Mouse (Mus musculus): ENCODE data around the gene Prkd1. TPM values are rescaled to one million over a fixed set of nuclear protein-coding genes. Genes with fewer than 3 reads are reported as not detected.

The Prkd1 gene
- total RNA-seq, 2 experiments from 2014 or later: 14.4 to 14.9 TPM

- no peak for DNase-seq (ENCODE audit: low spot score in 2 of 2)
Measured at GRCm38 (mm10) chr12:50436660-50437059, 212.2 kb downstream of the Prkd1 start.

DNA sequence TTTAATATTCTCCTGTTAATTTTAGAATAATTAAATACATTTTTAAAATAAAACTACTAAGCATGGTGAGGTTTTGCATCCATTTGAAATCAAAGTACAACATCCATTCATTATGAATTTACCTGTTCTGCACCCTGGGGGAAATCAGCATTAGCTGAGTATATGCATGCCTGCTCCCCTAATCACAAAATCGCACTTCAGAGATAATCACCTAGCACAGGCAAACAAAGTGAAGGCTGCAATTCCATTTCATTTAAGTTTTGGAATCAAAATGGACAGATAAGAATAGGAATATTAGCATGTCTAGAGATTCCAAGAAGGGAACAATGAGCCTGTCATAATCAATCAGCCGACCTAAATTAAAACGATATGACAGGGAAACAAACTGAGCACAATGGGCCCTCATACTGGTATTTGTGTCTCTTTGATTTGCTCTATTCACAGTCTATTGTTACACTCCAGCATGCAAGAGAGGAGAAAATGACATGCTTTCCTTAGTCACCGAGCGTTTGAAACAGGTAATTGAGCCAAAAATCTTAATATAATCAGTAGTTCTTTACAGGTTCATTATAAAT lies 218.7 kb downstream of the Prkd1 start:
- no peak for DNase-seq (ENCODE audit: low spot score in 2 of 2)

- DNase-seq (ENCODE audit: low spot score in 2 of 2): peak; percentile 39 to 68
Measured at GRCm38 (mm10) chr12:50352404-50352803, 296.5 kb downstream of the Prkd1 start.

DNA sequence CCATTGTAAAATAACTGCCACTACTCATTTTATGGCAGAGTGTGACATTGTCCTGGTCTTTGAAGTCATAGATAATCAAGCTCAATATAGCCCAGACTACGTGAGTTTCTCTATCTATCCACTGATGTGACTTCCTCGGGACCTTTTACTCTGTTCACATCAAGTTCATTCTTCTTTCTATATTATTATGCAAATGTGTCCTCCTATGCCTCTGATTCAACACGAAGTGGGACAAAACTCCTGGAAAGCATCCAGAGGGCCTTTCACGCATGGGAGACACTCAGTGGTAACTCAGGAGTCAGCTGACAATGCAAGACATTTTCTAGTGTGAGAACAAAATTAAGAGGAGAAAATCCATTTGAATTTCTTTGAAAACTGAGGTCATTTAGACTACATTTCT lies 315.7 kb downstream of the Prkd1 start:
- DNase-seq (ENCODE audit: low spot score in 2 of 2): no peak

DNA sequence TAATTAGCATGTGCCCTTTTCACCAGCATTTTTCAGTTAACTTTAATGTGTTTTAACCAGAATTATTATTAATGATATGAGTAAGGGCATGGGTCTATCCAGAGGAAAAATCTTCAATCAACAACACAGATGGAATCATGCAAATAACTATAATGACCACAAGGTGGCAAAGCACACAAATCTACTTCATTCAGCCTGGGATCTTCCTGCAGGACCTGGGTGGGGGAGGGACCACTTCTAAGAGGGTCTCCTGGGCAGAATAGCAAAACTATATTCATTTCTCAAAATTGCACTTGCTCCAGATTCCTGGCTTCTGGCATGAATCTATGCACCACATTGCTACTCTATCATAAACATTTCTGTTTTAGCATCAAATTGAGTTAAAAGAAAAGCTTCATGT lies 334.3 kb downstream of the Prkd1 start:
- peak in 1 of 2 experiments; percentile 51 for DNase-seq (ENCODE audit: low spot score in 2 of 2)

DNA sequence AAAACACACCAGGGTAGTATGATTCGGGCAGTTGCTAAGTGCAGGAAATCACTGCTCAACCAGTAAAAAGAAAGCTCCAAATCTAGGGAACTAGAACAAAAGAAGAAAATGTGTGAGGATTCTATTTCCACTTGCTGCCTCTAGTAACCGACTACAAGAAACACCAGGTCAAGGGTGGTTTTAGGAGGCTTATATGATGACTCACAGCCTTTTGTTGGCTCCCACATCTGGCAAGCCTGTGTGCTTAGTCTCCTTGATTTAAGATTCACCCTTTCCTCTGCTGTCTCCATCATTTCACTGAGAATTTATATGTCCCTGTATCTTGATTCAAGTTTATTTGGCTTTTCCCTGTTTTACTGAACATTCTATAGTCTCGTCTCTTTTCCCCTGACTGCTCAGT lies 339.6 kb downstream of the Prkd1 start:
- DNase-seq (ENCODE audit: low spot score in 2 of 2): no peak

DNA sequence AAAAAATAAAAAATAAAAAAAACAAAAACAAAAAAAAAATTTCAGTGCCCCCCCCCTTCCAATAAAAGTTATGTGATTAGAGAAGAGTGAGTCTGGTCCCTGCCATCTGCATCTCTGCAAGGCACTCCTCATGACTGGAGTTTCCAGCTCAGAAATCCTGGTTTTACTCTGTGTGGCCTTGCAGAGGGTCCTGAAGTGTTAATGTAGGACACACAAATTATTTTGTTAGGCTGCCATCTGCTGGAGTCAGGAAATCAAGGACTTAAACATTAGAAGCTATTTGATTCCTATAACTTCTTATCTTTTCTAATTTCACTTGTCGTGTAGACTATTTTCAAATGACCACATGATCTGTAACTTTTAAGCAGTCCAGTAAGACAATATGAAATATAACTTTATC lies 347.6 kb downstream of the Prkd1 start:
- peak in 1 of 2 experiments; percentile 61 for DNase-seq (ENCODE audit: low spot score in 2 of 2)

- no peak for DNase-seq (ENCODE audit: low spot score in 2 of 2)
Measured at GRCm38 (mm10) chr12:50296067-50296466, 352.8 kb downstream of the Prkd1 start.

DNA sequence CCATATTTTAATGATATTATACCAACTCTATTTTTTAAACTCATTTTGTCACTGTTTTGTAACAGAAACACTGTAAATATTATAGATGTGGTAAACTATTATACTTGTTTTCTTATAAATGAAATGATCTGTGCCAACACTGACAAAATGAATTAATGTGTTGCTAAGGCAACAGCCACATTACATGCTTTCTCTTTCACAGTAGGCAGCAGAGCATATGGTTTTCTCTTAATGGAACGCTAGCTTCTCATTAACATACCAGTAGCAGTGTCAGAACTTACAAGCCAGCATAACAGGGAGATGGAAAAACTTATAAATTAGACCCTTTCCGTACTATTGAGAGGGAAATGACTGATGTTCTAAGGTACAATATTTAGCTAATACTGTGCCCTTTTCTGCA lies 353.3 kb downstream of the Prkd1 start:
- peak in 1 of 2 experiments; percentile 43 for DNase-seq (ENCODE audit: low spot score in 2 of 2)

- DNase-seq (ENCODE audit: low spot score in 2 of 2): no peak
Measured at GRCm38 (mm10) chr12:50292834-50293233, 356.1 kb downstream of the Prkd1 start.
